Mouse (Mus musculus): ENCODE measurements around the gene Trabd2b.

Gene Trabd2b

GRCm38 (mm10) chr4:114448393-114449052 is 42.0 kb downstream of the Trabd2b start:
- peak in 1 of 2 experiments; percentile 53 for DNase-seq (ENCODE audit: low spot score in 2 of 2)

- no peak for DNase-seq (ENCODE audit: low spot score in 2 of 2)
Measured at GRCm38 (mm10) chr4:114453101-114453500, 46.6 kb downstream of the Trabd2b start.

- DNase-seq (ENCODE audit: low spot score in 2 of 2): no peak
Measured at GRCm38 (mm10) chr4:114454016-114454415, 47.5 kb downstream of the Trabd2b start.

GRCm38 (mm10) chr4:114454495-114455186 is 48.1 kb downstream of the Trabd2b start:
- DNase-seq (ENCODE audit: low spot score in 2 of 2): no peak

- no peak for DNase-seq (ENCODE audit: low spot score in 2 of 2)
Measured at GRCm38 (mm10) chr4:114457111-114457510, 50.6 kb downstream of the Trabd2b start.

GRCm38 (mm10) chr4:114459591-114459990 is 53.1 kb downstream of the Trabd2b start:
- peak in 1 of 2 experiments; percentile 40 for DNase-seq (ENCODE audit: low spot score in 2 of 2)

- DNase-seq (ENCODE audit: low spot score in 2 of 2): peak; percentile 78 to 79
Measured at GRCm38 (mm10) chr4:114460401-114460800, 53.9 kb downstream of the Trabd2b start.

- DNase-seq (ENCODE audit: low spot score in 2 of 2): peak; percentile 61 to 68
Measured at GRCm38 (mm10) chr4:114461093-114461492, 54.6 kb downstream of the Trabd2b start.

GRCm38 (mm10) chr4:114465641-114466040 is 59.1 kb downstream of the Trabd2b start:
- DNase-seq (ENCODE audit: low spot score in 2 of 2): no peak

- no peak for DNase-seq (ENCODE audit: low spot score in 2 of 2)
Measured at GRCm38 (mm10) chr4:114467371-114468094, 61.0 kb downstream of the Trabd2b start.

GRCm38 (mm10) chr4:114468095-114468429 is 61.5 kb downstream of the Trabd2b start:
- no peak for DNase-seq (ENCODE audit: low spot score in 2 of 2)

- DNase-seq (ENCODE audit: low spot score in 2 of 2): no peak
Measured at GRCm38 (mm10) chr4:114469881-114470280, 63.4 kb downstream of the Trabd2b start.

GRCm38 (mm10) chr4:114472143-114472542 is 65.6 kb downstream of the Trabd2b start:
- no peak for DNase-seq (ENCODE audit: low spot score in 2 of 2)

GRCm38 (mm10) chr4:114476316-114476715 is 69.8 kb downstream of the Trabd2b start:
- no peak for DNase-seq (ENCODE audit: low spot score in 2 of 2)

GRCm38 (mm10) chr4:114477082-114477771 is 70.7 kb downstream of the Trabd2b start:
- no peak for DNase-seq (ENCODE audit: low spot score in 2 of 2)

GRCm38 (mm10) chr4:114481518-114481917 is 75.0 kb downstream of the Trabd2b start:
- DNase-seq (ENCODE audit: low spot score in 2 of 2): no peak

GRCm38 (mm10) chr4:114484173-114484572 is 77.6 kb downstream of the Trabd2b start:
- DNase-seq (ENCODE audit: low spot score in 2 of 2): no peak

- no peak for DNase-seq (ENCODE audit: low spot score in 2 of 2)
Measured at GRCm38 (mm10) chr4:114485996-114486395, 79.5 kb downstream of the Trabd2b start.

- no peak for DNase-seq (ENCODE audit: low spot score in 2 of 2)
Measured at GRCm38 (mm10) chr4:114486885-114487531, 80.5 kb downstream of the Trabd2b start.

GRCm38 (mm10) chr4:114487701-114488100 is 81.2 kb downstream of the Trabd2b start:
- DNase-seq (ENCODE audit: low spot score in 2 of 2): no peak

- DNase-seq (ENCODE audit: low spot score in 2 of 2): no peak
Measured at GRCm38 (mm10) chr4:114492157-114492556, 85.6 kb downstream of the Trabd2b start.

- no peak for DNase-seq (ENCODE audit: low spot score in 2 of 2)
Measured at GRCm38 (mm10) chr4:114494035-114494434, 87.5 kb downstream of the Trabd2b start.
